Mouse (Mus musculus): ENCODE measurements at regions not wholly inside any gene's neighbourhood (a gene's known extent, or its start where the extent isn't known, plus 50 kb on each side); places are given as distances from the start of the nearest gene placed in this dataset.

DNA sequence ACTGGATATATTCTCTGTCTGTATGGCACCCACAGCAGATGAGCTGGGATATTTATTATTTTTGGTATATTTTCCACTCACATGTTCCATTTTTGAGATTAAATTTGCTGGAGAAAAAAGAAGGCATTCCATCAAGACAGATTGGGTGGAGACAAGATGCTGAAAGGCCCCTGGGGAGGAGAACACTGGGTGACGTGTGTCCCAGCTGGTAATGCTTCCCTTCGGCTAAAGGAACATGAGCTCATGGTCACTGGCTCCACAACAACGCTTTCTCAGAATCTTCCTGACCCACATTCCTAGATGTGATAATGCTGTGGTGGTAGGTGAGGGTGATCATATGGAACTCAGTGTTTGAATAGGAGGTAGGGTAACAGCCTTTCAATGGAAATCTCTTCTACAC is 266.4 kb upstream of the Id2 start:
- Histone ChIP-seq H3K9me3 (replicated peaks) (no peaks in the 10 kb centered on the region), H3K27ac (no peak overlapping the region), H3K4me3 (no peak overlapping the region), H3K4me1 (0 out of 2 replicates have a peak, but pooled peaks cover 3% of the 10 kb centered on the region), H3K36me3 (no peaks in the 10 kb centered on the region), H3K27me3 (ENCODE audit: low read depth, poor library complexity, severe bottlenecking) (no peaks in the 10 kb centered on the region)
- WGBS: 90% methylated on average over 3 of the region's 3 CpGs
- no peak for DNase-seq (ENCODE audit: low spot score)

DNA sequence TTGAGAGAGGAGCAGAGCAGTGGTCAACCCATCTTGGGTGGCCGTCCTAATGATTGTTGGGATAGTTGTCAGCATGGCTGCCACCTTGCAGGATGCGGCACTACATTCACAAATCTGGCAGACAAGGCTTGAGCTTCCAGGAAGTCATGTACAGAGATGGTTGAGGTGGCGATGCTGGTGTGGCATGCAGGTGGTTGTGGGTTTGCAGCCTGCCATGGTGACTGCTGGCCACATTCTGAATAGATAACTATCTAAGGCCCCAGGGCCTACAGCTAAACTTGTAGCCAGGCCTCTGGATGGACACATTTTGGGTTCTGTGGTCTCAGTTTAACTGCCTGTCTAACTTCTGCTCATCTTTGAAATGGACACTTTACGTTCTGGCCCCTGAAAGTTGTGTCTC is 265.8 kb upstream of the Id2 start:
- H3K4me3 ChIP-seq: no peak overlapping the region
- H3K4me1 ChIP-seq: 0 out of 2 replicates have a peak, but pooled peaks cover 3% of the 10 kb centered on the region
- DNase-seq (ENCODE audit: low spot score): no peak
- no peaks in the 10 kb centered on the region for H3K9me3 ChIP-seq (replicated peaks)
- 95% methylated on average over 4 of the region's 4 CpGs for WGBS
- H3K27me3 ChIP-seq (ENCODE audit: low read depth, poor library complexity, severe bottlenecking): no peaks in the 10 kb centered on the region
- no peaks in the 10 kb centered on the region for H3K36me3 ChIP-seq
- H3K27ac ChIP-seq: no peak overlapping the region

DNA sequence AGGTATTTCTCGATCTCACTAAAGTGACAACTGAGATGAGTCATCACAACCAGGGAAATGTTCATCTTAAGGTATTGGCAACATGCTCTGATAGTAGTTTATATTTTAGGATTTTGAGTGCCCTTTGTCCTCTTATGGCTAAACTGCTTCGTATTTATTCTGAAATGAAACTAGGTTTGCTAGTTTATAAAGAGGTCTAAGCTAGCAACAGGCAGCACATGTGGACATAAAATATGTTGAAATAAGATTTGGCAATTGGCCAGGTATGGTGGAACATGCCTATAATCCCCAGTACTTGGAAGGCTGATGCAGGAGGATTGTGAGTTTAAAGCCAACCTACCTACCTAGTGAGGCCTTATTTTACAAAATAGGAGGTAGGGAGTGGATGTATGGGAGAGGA is 263.8 kb upstream of the Id2 start:
- 91% methylated on average over 2 of the region's 2 CpGs for WGBS

DNA sequence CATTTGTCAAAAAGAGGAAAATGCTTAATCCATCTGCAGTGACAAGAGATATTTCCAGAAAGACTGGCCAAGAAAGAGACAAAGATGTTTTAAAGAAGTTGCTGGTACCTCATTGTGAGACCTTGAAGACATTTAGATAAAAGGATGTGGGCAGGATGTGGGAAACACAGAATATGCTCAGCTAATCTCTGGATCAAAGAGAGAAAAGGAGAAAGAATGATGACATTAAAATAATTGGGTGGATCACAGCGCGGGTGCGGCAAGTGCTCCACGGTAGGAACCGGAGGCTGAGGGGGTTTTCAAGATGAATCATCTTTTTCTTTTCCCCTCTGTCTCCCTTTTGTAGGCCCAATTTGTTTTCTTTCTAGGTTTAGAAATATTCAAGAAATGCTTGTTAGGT is 263.0 kb upstream of the Id2 start:
- H3K9me3 ChIP-seq (replicated peaks): no peaks in the 10 kb centered on the region
- WGBS: 96% methylated on average over 5 of the region's 5 CpGs
- H3K27ac ChIP-seq: no peak overlapping the region
- no peaks in the 10 kb centered on the region for H3K4me1 ChIP-seq
- H3K36me3 ChIP-seq: no peaks in the 10 kb centered on the region
- H3K27me3 ChIP-seq (ENCODE audit: low read depth, poor library complexity, severe bottlenecking): no peaks in the 10 kb centered on the region
- no peak overlapping the region for H3K4me3 ChIP-seq
- no peak for DNase-seq (ENCODE audit: low spot score)

More for the DNA sequence above, 263.8 kb upstream of the Id2 start:
- no peaks in the 10 kb centered on the region for H3K27me3 ChIP-seq (ENCODE audit: low read depth, poor library complexity, severe bottlenecking)
- H3K4me1 ChIP-seq: 0 out of 2 replicates have a peak, but pooled peaks cover under 1% of the 10 kb centered on the region
- H3K27ac ChIP-seq: no peak overlapping the region
- H3K4me3 ChIP-seq: no peak overlapping the region
- DNase-seq (ENCODE audit: low spot score): no peak
- H3K9me3 ChIP-seq (replicated peaks): no peaks in the 10 kb centered on the region
- H3K36me3 ChIP-seq: no peaks in the 10 kb centered on the region

DNA sequence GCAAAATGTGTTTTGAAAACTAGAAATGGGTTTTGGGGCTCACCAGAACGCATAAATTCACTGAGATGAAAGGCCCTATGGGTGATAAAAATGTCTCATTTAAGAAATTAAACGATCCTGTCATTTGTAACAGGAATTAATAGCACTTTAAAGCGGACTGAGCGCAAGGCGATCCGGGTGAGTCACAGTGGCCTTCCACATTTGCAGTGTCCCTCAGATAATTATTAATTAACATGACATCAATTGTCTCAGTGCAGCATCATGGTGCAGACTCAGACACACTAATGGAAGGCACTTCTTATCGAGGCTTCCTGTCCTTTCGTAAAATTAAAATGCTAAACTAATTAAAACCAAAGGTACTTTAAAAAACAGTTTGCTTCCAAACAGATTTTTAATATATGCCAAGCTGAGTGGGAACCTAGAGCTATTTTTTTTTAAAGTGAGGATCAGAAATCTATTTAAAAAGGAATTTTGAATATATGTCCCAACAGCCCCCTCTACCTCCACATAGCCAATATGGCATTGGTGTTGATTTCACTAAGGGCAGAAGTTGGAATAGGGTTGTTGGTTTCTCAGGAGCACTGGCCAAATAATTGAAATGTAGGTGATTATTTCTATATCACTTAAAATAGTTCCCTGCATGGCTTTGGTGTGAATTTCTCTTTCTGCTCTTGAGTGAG is 262.0 kb upstream of the Id2 start:
- 70% methylated on average over 8 of the region's 8 CpGs for WGBS
- no peaks in the 10 kb centered on the region for H3K36me3 ChIP-seq
- H3K4me1 ChIP-seq: no peaks in the 10 kb centered on the region
- H3K9me3 ChIP-seq (replicated peaks): no peaks in the 10 kb centered on the region
- DNase-seq (ENCODE audit: low spot score): no peak
- H3K27ac ChIP-seq: no peak overlapping the region
- no peaks in the 10 kb centered on the region for H3K27me3 ChIP-seq (ENCODE audit: low read depth, poor library complexity, severe bottlenecking)
- H3K4me3 ChIP-seq: no peak overlapping the region

DNA sequence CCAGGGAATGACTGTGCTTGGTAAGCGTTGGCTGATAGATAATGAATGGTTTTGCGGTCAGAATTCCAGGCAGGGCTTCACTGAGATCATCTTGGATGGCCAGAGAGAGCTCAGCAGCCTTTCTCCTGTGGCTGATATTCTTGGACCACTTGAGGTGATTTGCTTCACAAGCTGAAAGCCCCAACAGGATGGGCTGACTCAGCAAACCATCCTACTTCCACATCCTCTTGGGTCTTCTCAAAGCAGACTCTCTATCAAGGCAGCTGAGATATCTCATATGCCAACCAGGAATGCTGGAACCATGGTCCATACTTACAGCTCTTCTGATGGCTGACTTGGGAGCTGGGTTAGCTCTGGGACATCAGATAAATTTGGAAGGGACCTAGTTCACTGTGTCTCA is 259.8 kb upstream of the Id2 start:
- H3K27me3 ChIP-seq (ENCODE audit: low read depth, poor library complexity, severe bottlenecking): no peaks in the 10 kb centered on the region
- H3K27ac ChIP-seq: no peak overlapping the region
- H3K4me1 ChIP-seq: no peaks in the 10 kb centered on the region
- H3K36me3 ChIP-seq: no peaks in the 10 kb centered on the region
- 86% methylated on average over 2 of the region's 2 CpGs for WGBS
- H3K4me3 ChIP-seq: no peak overlapping the region
- no peak for DNase-seq (ENCODE audit: low spot score)
- no peaks in the 10 kb centered on the region for H3K9me3 ChIP-seq (replicated peaks)

DNA sequence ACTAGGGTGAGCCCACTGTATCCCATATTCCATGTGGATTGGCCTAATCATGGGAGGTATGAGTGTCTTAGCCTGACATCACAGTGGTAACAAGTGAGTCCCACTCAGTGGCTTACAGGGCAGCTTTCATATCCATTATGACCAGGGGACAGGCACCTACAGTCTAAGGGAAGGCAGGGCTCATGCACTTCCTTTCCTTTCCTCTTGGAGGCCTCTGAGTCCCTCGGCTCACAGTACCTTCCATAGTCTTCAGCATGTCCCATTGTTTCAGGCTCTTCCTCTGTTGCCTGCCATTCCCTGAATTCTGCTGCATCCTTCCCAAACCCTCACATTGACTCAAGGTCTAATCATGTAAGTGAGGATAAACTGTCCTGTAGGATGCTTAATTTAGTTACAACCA is 258.3 kb upstream of the Id2 start:
- Histone ChIP-seq H3K4me1 (no peaks in the 10 kb centered on the region), H3K27ac (no peak overlapping the region), H3K36me3 (no peaks in the 10 kb centered on the region), H3K27me3 (ENCODE audit: low read depth, poor library complexity, severe bottlenecking) (no peaks in the 10 kb centered on the region), H3K9me3 (replicated peaks) (no peaks in the 10 kb centered on the region), H3K4me3 (no peak overlapping the region)
- no peak for DNase-seq (ENCODE audit: low spot score)
- 84% methylated on average over 1 of the region's 1 CpGs for WGBS

DNA sequence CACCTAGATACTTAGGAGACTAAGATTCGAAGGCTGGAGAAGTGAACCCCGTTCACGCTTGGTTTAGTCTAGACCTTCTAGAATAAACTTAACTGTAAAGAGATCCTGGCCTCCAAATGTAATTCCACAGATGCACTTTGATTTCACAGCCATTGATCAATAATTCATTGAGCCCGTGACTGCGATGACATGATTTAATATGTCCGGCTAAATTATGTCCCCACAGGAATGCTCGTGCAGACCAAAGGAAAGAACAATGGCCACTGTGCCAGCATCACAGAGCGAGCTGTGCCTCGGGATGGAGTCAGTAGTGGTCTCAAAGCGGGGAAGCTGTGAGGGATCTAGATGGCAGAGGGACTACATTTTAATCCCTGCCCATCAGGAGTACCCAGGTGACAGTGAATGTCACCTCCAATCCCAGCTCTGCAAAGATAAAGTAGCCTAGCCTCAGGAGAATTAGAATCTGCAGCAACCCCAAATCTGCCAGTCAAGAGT is 256.5 kb upstream of the Id2 start:
- no peaks in the 10 kb centered on the region for H3K9me3 ChIP-seq (replicated peaks)
- no peak for DNase-seq (ENCODE audit: low spot score)
- no peaks in the 10 kb centered on the region for H3K4me1 ChIP-seq
- H3K27me3 ChIP-seq (ENCODE audit: low read depth, poor library complexity, severe bottlenecking): no peaks in the 10 kb centered on the region
- no peaks in the 10 kb centered on the region for H3K36me3 ChIP-seq
- no peak overlapping the region for H3K27ac ChIP-seq
- 88% methylated on average over 10 of the region's 10 CpGs for WGBS
- H3K4me3 ChIP-seq: no peak overlapping the region

- H3K4me3 ChIP-seq: no peak overlapping the region
- H3K27ac ChIP-seq: no peak overlapping the region
- no peaks in the 10 kb centered on the region for H3K4me1 ChIP-seq
- H3K36me3 ChIP-seq: no peaks in the 10 kb centered on the region
- no peaks in the 10 kb centered on the region for H3K9me3 ChIP-seq (replicated peaks)
- no peaks in the 10 kb centered on the region for H3K27me3 ChIP-seq (ENCODE audit: low read depth, poor library complexity, severe bottlenecking)
- DNase-seq (ENCODE audit: low spot score): no peak
These were observed 255.2 kb upstream of the Id2 start for GRCm38 (mm10) chr12:25352160-25352559.

GRCm38 (mm10) chr12:25344354-25344753 is 247.4 kb upstream of the Id2 start:
- 87% methylated on average over 17 of the region's 17 CpGs for WGBS
- no peaks in the 10 kb centered on the region for H3K36me3 ChIP-seq
- DNase-seq (ENCODE audit: low spot score): no peak
- no peak overlapping the region for H3K4me3 ChIP-seq
- H3K9me3 ChIP-seq (replicated peaks): no peaks in the 10 kb centered on the region
- H3K27ac ChIP-seq: no peak overlapping the region
- H3K27me3 ChIP-seq (ENCODE audit: low read depth, poor library complexity, severe bottlenecking): no peaks in the 10 kb centered on the region
- H3K4me1 ChIP-seq: no peaks in the 10 kb centered on the region

DNA sequence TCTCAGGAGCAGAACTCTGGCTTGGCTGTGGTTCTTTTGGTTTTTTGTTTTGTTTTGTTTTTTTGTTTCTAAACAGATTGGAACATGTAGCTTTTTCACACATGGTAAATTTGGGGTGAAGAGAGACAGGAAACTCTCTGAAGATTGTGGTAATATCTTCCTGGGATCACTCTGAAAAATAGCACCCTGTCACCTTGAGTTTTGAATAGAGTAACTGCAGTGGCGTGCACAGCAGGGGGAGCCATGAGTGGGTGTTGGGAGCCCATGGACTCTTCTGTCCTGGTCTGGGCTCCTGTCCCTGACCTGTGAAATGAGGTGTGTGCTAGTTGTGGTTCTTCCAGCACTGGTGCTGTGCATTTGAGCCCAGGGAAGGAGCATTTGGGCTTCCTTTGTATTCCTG is 241.8 kb upstream of the Id2 start:
- no peak for DNase-seq (ENCODE audit: low spot score)
- Histone ChIP-seq H3K4me1 (peaks cover 9% of the 10 kb centered on the region), H3K27ac (no peak overlapping the region; the same call in 1 of the 2 replicates), H3K9me3 (replicated peaks) (no peaks in the 10 kb centered on the region), H3K4me3 (no peak overlapping the region), H3K27me3 (ENCODE audit: low read depth, poor library complexity, severe bottlenecking) (no peaks in the 10 kb centered on the region), H3K36me3 (no peaks in the 10 kb centered on the region)
- WGBS: 69% methylated on average over 1 of the region's 1 CpGs

GRCm38 (mm10) chr12:25335930-25336329 is 239.0 kb upstream of the Id2 start:
- no peaks in the 10 kb centered on the region for H3K36me3 ChIP-seq
- no peaks in the 10 kb centered on the region for H3K9me3 ChIP-seq (replicated peaks)
- DNase-seq (ENCODE audit: low spot score): no peak
- 32% methylated on average over 2 of the region's 2 CpGs for WGBS
- no peaks in the 10 kb centered on the region for H3K27me3 ChIP-seq (ENCODE audit: low read depth, poor library complexity, severe bottlenecking)
- no peak overlapping the region for H3K4me3 ChIP-seq
- peak overlapping the region; percentile 67 for H3K27ac ChIP-seq
- peaks cover 9% of the 10 kb centered on the region for H3K4me1 ChIP-seq

GRCm38 (mm10) chr12:25335069-25335468 is 238.1 kb upstream of the Id2 start:
- no peaks in the 10 kb centered on the region for H3K27me3 ChIP-seq (ENCODE audit: low read depth, poor library complexity, severe bottlenecking)
- WGBS: 84% methylated on average over 5 of the region's 5 CpGs
- H3K36me3 ChIP-seq: no peaks in the 10 kb centered on the region
- no peak for DNase-seq (ENCODE audit: low spot score)
- H3K27ac ChIP-seq: no peak overlapping the region
- H3K4me1 ChIP-seq: peaks cover 9% of the 10 kb centered on the region
- H3K4me3 ChIP-seq: no peak overlapping the region
- no peaks in the 10 kb centered on the region for H3K9me3 ChIP-seq (replicated peaks)
